Mouse (Mus musculus) ovary, adult 10 weeks (tissue): Measurements from ENCODE around the gene Frg2f1. TPM values are rescaled to one million over a fixed set of nuclear protein-coding genes. Genes with fewer than 3 reads are reported as not detected.

ENCODE experiments used
- polyA plus RNA-seq: library from polyadenylated mRNA; stranded (reverse); fragments of 350-450 nt; fragmentation: Illumina TruSeq; extraction: RNeasy Lipid Tissue Mini Kit (QIAGEN cat#74804); gene quantifications from one replicate; pipeline ENCODE4 v1.2.3, GENCODE M21; 2014

Gene Frg2f1
- polyA plus RNA-seq: 5.0 TPM

GRCm38 (mm10) chr4:119539031-119539824 is at the start of gene Frg2f1:
Gene Frg2f1, minus strand, starts transcription at chr4:119539529.

GRCm38 (mm10) chr4:119536615-119537014 is 2.7 kb downstream of the Frg2f1 start, which contains the start of gene Foxj3:
Gene Foxj3, plus strand, starts transcription at chr4:119537004.

GRCm38 (mm10) chr4:119492291-119492932 is 46.9 kb downstream of the Frg2f1 start, which contains the start of gene Rimkla:
Gene Rimkla, minus strand, starts transcription at chr4:119492628.

Other genes with a start within 250 kb of the Frg2f1 start
- 802 TPM for gene Ybx1, start 244.9 kb downstream of the Frg2f1 start, polyA plus RNA-seq
- 40.9 TPM for gene Ppih, start 219.0 kb downstream of the Frg2f1 start, polyA plus RNA-seq
- gene Ccdc30, start 124.0 kb downstream of the Frg2f1 start, polyA plus RNA-seq: 11.7 TPM
- 19.5 TPM for gene Ppcs, start 117.1 kb downstream of the Frg2f1 start, polyA plus RNA-seq
- 2.0 TPM for gene Zmynd12, start 116.7 kb downstream of the Frg2f1 start, polyA plus RNA-seq
- 6.5 TPM for gene Rimkla, start 46.9 kb downstream of the Frg2f1 start, polyA plus RNA-seq
- 117 TPM for gene Foxj3, start 2.5 kb downstream of the Frg2f1 start, polyA plus RNA-seq
- not detected for gene Guca2a, start 98.2 kb upstream of the Frg2f1 start, polyA plus RNA-seq
- gene Guca2b, start 119.4 kb upstream of the Frg2f1 start, polyA plus RNA-seq: not detected
- gene Hivep3, start 194.3 kb upstream of the Frg2f1 start, polyA plus RNA-seq: 4.2 TPM